Mouse (Mus musculus) liver, adult 2 months (tissue): ENCODE measurements around the gene Lama2.

Source experiments
- CTCF ChIP-seq: fragments of 200-500 bp; IDR thresholded peaks from 2 replicates; pipeline ENCODE4 v1.5.1; 2011; ENCODE audit warnings: low read depth, low read length, control low read depth
- POLR2A ChIP-seq: fragments of 200-500 bp; IDR thresholded peaks from 2 replicates; pipeline ENCODE4 v1.6.1; 2011; ENCODE audit warnings: low read length, control low read depth; ENCODE audit not compliant: insufficient read depth; ENCODE audit errors: extremely low read depth

GRCm38 (mm10) chr10:27140422-27140821 is 479.1 kb downstream of the Lama2 start:
- TF ChIP-seq CTCF (no peak), POLR2A (no peak)
